Mouse (Mus musculus) left cerebral cortex, adult 2 months (tissue): Measurements from ENCODE around the gene Ptpn11. TPM values are rescaled to one million over a fixed set of nuclear protein-coding genes. Genes with fewer than 3 reads are reported as not detected.
"Not testable (repeated sequence)": the region's sequence is repeated elsewhere in the genome, so short reads cannot be mapped to it uniquely, and the experiment has no call there.

Source experiments
- DNase-seq, 2 experiments: peaks; one replicate each; pipeline ENCODE4 v3.0.0; 2021 to 2022; ENCODE audit warnings: low spot score in 2 of 2, mixed read lengths in 1 of 2; ENCODE audit errors: extremely low spot score in 1 of 2
- H3K27ac ChIP-seq: fragments of 200-600 bp; 2 replicates; pipeline ENCODE4 v1.8.1; 2022
- H3K4me3 ChIP-seq: fragments of 200-600 bp; 2 replicates; pipeline ENCODE4 v1.8.1; 2022
- CTCF ChIP-seq: fragments of 200-600 bp; IDR thresholded peaks from 2 replicates; pipeline ENCODE4 v1.8.1; 2022; ENCODE audit warnings: antibody characterized with exemption, mild to moderate bottlenecking, moderate library complexity
- intact Hi-C: fragments of 180-260 bp; cut with DNase I; formaldehyde crosslinking; loops from one replicate; pipeline ENCODE4 v1.15.1; 2025
- long read RNA-seq, 2 experiments: library from polyadenylated mRNA; stranded (forward); transcript quantifications; one replicate each; pipeline ENCODE4 v2.0.0; 2021; ENCODE audit warnings: borderline mapping rate in 2 of 2
- total RNA-seq, 2 experiments: library from RNA; stranded (reverse); gene quantifications; 2 replicates each; pipeline ENCODE4 v1.2.3; 2021

The Ptpn11 gene
- 10 to 100 TPM; 95.4 to 96.8 TPM for total RNA-seq
- long read RNA-seq, experiment 1, full-length matches to known transcripts = 9 of 18 reads
- long read RNA-seq, experiment 1, partial matches to known transcripts = 1 of 18 reads
- long read RNA-seq, experiment 1, other reads (novel, unspliced or antisense) = 8 of 18 reads
- long read RNA-seq, experiment 2, full-length matches to known transcripts = 13 of 22 reads
- long read RNA-seq, experiment 2, partial matches to known transcripts = 1 of 22 reads
- long read RNA-seq, experiment 2, other reads (novel, unspliced or antisense) = 8 of 22 reads

GRCm38 (mm10) chr5:121190836-121191583 lies at the start of gene Ptpn11:
Gene Ptpn11, minus strand, starts transcription at chr5:121191397.
- intact Hi-C loops = no loop called here
- peak; percentile 85 to 87 for DNase-seq
- peak within 1 kb of the TSS; percentile 85 for H3K4me3 ChIP-seq
- H3K27ac ChIP-seq = peak within 1 kb of the TSS; percentile 88
- no peak; the same call in 1 of the 2 replicates for TF ChIP-seq CTCF

GRCm38 (mm10) chr5:121239846-121240245 lies 48.6 kb upstream of the Ptpn11 start:
- DNase-seq = no peak
- Histone ChIP-seq H3K27ac (no peak overlapping the region), H3K4me3 (no peak overlapping the region)
- no peak for TF ChIP-seq CTCF
- intact Hi-C loops = no loop called here

GRCm38 (mm10) chr5:121238208-121238607 lies 47.0 kb upstream of the Ptpn11 start:
- H3K27ac ChIP-seq = no peak overlapping the region
- intact Hi-C loops = no loop called here
- no peak overlapping the region for H3K4me3 ChIP-seq
- no peak for TF ChIP-seq CTCF
- no peak for DNase-seq

- H3K4me3 ChIP-seq = no peak overlapping the region
- no peak for TF ChIP-seq CTCF
- no peak overlapping the region for H3K27ac ChIP-seq
- intact Hi-C loops = no loop called here
- peak; percentile 29 to 46 for DNase-seq
These were observed 45.0 kb upstream of the Ptpn11 start for GRCm38 (mm10) chr5:121236171-121236570.

- Histone ChIP-seq H3K27ac (no peak overlapping the region), H3K4me3 (no peak overlapping the region)
- no peak for DNase-seq
- no peak for TF ChIP-seq CTCF
- intact Hi-C loops = no loop called here
These were observed 42.5 kb upstream of the Ptpn11 start for GRCm38 (mm10) chr5:121233726-121234125.

GRCm38 (mm10) chr5:121232789-121233188 lies 41.6 kb upstream of the Ptpn11 start:
- Histone ChIP-seq H3K4me3 (no peak overlapping the region), H3K27ac (no peak overlapping the region)
- intact Hi-C loops = no loop called here
- TF ChIP-seq CTCF = peak; percentile 13
- DNase-seq = no peak

GRCm38 (mm10) chr5:121230811-121231210 lies 39.6 kb upstream of the Ptpn11 start:
- no peak for TF ChIP-seq CTCF
- intact Hi-C loops = no loop called here
- no peak for DNase-seq
- no peak overlapping the region for H3K27ac ChIP-seq
- H3K4me3 ChIP-seq = no peak overlapping the region

GRCm38 (mm10) chr5:121229182-121229581 lies 38.0 kb upstream of the Ptpn11 start:
- DNase-seq = no peak
- no peak overlapping the region for H3K27ac ChIP-seq
- intact Hi-C loops = no loop called here
- TF ChIP-seq CTCF = no peak
- H3K4me3 ChIP-seq = no peak overlapping the region

- DNase-seq, intact Hi-C loops, H3K27ac ChIP-seq, H3K4me3 ChIP-seq: not testable (repeated sequence)
These were observed 36.1 kb upstream of the Ptpn11 start for GRCm38 (mm10) chr5:121227330-121227729.

- Histone ChIP-seq H3K27ac (no peak overlapping the region), H3K4me3 (no peak overlapping the region)
- intact Hi-C loops = no loop called here
- DNase-seq = no peak
- peak; percentile 12 for TF ChIP-seq CTCF
These were observed 35.6 kb upstream of the Ptpn11 start for GRCm38 (mm10) chr5:121226845-121227244.

- intact Hi-C loops = no loop called here
These were observed 35.2 kb upstream of the Ptpn11 start for GRCm38 (mm10) chr5:121226406-121226805.

GRCm38 (mm10) chr5:121225854-121226253 lies 34.7 kb upstream of the Ptpn11 start:
- DNase-seq = no peak
- TF ChIP-seq CTCF = no peak
- H3K4me3 ChIP-seq = no peak overlapping the region
- H3K27ac ChIP-seq = no peak overlapping the region
- intact Hi-C loops = no loop called here

More at GRCm38 (mm10) chr5:121226406-121226805, 35.2 kb upstream of the Ptpn11 start:
- no peak for DNase-seq
- H3K4me3 ChIP-seq = no peak overlapping the region
- no peak overlapping the region for H3K27ac ChIP-seq
- no peak for TF ChIP-seq CTCF

GRCm38 (mm10) chr5:121224856-121225255 lies 33.7 kb upstream of the Ptpn11 start:
- intact Hi-C loops = loop anchor here (5.0 kb wide), 1 partner anchor 162 kb away; the partner anchor contains the start of gene Trafd1
- Histone ChIP-seq H3K4me3 (no peak overlapping the region), H3K27ac (no peak overlapping the region)
- no peak for TF ChIP-seq CTCF
- no peak for DNase-seq

GRCm38 (mm10) chr5:121224020-121224419 lies 32.8 kb upstream of the Ptpn11 start:
- DNase-seq, H3K27ac ChIP-seq, H3K4me3 ChIP-seq: not testable (repeated sequence)
- intact Hi-C loops = loop anchor here (5.0 kb wide), 1 partner anchor 163 kb away; the partner anchor contains the start of gene Trafd1
